Mouse (Mus musculus) CD4-positive, CD25-positive, alpha-beta regulatory T cell, adult 4 months (primary cell): ENCODE measurements around the gene Tnrc6c. TPM values are rescaled to one million over a fixed set of nuclear protein-coding genes. Genes with fewer than 3 reads are reported as not detected.

Experiments used
- ATAC-seq: one replicate; pipeline ENCODE4 v1.8.0; 2017
- polyA plus RNA-seq, 2 experiments: library from polyadenylated mRNA; unstranded; fragments of 100-300 nt; shearing (Covaris generic); gene quantifications; one replicate each; pipeline ENCODE4 v1.2.1; 2017

Gene Tnrc6c
- polyA plus RNA-seq, 2 experiments from 2014 or later: 19.6 to 21.4 TPM

DNA sequence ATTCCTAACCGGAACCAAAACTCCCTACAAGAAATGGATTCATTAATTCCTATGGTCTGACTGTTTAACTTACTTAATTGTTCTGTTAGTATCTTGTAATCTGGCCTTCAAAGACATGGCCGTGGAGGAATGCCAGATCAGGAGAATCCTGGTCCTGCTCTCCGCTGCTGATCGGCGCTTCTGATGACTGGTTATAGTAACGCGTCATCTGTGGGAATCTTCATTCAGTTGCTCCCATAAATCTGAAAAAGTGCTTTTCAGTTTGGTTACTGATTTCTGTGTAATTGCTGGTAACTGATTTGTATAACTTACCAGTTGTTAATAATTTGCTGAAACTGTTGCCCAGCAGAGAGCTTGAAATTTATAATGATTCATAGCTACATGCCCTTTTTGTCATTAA lies 77.4 kb downstream of the Tnrc6c start:
- no peak for ATAC-seq

DNA sequence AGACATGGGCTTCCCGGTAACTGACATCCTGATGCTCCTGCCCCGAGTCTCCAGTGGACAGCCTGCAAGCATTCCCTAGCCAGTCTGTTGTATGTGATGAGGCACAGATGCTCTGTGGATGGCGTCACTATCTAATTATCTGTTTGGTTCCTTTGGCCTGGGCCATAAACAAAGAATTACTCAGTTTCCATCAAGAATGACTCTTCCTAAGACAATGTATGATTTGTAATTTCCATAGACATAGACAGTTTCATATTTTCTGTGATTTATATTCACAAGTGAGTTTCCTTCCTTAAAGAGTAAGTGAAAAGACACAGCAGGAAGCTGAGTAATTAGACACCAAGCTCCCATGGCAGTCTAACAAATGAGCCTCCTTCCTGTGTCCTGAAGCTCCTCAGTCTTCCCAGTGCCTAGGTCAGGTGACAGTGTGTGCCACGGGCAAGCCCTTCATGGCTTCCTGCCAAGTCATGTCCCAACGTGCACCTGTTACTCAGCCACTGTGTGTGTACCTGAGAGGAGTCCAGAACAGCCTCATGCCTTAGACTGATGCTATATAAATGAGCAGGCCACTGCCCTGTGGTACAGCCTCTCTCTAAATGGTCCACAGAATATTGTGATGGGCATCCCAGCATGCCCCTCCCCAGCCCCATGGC lies 82.1 kb downstream of the Tnrc6c start:
- no peak for ATAC-seq

DNA sequence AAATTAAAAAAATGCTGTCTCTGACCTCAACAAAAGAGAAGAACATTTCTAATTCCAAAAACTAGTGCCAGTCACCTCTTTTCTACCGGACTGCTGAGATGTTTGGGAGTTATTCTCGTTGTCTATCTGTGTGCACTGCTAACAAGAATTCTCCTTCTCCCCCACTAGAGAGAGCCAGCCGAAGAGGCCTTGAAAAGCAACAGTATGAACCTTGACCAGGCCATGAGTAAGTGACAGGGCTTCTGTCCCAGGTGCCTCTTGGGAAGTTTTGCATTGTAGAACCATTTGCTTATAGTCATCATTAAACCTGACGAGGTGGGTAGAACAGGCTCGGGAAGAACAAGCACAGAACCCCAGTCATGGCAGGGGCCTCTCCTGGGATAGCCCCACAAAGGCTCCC lies 84.0 kb downstream of the Tnrc6c start:
- ATAC-seq: no peak

DNA sequence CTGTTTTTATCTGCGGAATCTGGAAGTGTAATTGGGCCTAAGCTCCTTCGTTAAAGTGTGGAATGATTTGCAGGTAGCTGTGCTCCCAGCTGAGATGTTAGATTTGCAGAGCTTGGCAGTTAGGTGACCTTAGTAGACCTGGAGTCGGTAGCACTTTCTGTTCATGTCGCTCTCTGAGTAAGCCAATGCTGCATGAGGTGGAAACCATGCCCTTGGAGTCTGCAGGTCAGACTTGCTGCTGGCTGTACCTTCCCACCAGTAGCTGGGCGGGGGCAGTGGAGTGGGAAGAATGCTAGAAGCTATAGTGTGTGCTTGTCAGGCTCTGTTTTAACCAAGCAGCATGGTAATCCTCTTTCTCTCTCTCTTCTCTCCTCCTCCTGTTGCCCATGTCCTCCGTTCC lies 87.0 kb downstream of the Tnrc6c start:
- no peak for ATAC-seq

DNA sequence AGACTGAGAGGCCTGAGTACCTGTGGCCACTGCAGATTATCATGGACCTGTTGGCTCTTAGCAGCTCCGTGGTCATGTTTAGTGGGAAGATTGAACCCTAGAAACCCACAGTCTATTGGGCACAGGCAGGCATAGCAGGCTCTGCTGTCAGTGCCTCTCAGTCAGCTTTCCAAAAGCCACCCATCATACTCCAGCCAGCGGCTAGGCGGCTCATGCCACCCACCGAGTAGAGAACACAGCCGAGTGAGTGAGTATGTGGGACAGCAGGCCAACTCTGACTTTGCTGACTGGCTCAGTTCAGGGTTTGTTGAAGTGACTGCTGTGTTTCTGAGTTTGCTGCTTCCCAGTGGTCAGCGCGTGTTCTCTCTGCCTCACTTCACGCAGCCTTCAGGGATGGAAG lies 88.2 kb downstream of the Tnrc6c start:
- no peak for ATAC-seq

DNA sequence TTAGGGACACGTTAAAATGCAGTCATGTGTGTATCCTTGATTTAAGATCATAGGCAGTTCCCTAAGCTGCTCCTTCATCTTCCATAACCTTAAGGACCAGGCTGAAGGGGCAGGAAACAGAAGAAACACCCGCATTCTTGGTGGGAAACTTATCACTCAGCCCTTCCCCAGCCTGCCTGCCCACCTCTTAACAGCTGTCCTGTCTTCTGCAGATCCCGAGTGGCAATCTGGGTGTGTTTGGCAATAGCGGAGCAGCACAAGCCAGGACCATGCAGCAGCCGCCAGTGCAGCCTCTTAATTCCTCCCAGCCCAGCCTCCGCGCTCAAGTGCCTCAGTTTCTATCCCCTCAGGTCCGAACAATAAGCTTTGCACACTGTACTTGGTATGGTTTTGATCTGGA lies 88.6 kb downstream of the Tnrc6c start:
- no peak for ATAC-seq

DNA sequence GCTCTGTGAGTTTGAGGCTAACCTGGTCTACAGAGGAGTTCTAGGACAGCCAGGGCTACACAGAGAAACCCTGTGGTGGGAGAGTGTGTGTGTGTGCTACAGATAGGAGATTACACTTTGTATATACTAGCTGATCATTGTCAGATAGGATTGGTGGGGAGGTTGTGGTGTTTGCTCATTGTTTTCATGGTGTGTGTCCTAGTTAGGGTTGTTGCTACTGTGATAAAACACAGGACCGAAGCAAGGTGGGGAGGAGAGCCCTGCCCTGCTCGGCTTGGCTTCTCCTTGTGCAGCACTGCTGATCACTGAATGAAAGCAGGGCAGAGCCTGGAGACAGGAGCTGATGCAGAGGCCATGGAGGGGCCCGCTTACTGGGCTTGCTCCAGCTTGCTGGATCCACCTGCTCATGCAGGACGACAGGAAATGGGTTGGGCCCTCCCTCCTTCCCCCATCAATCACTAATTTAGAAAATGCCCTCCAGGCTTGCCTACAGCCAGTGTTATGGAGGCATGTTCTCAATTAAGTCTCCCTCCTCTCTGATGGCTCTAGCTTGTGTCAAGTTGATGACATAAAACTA lies 89.5 kb downstream of the Tnrc6c start:
- no peak for ATAC-seq

DNA sequence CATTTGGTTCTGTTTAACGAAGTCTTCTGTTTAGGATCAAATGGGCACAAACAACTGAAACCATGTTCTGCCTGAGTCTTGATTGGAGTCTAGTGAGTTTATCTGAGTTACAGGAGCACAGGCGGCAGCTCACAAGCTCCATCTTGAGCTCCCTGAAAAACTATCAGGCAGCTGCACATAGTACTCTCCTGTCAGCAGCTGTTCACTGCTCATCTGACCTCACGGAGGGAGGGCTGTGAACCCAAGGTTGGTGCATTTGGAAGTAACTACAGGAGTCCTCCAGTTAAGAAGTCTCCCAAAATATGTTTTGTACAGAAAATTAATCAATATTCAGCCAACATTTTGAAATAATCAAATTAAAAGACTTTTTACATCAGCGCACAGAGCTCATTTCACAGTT lies 94.5 kb downstream of the Tnrc6c start:
- no peak for ATAC-seq

DNA sequence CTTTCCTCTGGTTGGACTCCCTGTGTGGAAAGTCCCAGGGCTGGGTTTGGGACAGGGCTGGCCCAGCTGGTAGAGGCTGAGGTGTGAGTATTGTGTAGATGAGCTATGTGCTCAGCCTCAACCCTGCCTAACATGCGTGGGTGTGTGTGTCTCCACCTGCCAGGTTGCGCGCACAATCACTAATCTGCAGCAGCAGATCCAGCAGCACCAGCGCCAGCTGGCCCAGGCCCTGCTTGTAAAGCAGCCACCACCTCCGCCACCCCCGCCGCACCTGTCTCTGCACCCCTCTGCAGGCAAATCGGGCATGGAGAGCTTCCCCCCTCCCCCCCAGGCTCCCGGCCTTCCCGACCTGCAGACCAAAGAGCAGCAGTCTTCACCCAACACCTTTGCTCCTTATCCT lies 95.3 kb downstream of the Tnrc6c start:
- ATAC-seq: no peak

DNA sequence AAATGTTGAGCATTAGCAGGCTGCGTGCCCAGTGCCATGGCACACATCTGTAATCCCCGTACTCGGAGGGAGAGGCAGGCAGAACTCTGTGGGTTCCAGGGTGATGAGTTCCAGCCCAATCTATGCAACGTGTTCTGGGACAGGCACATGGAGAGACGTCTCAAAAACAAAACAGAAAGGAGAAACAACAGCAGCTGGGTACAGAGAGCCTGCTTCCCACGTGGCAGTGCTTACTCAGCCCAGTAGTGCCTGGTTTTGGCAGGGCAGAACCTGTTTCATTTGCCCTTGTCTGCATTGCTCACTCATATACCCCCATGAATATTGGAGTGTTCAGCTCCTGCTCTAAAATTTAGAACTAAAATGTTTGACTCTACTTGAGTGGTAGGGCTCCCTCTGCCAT lies 97.5 kb downstream of the Tnrc6c start:
- no peak for ATAC-seq

DNA sequence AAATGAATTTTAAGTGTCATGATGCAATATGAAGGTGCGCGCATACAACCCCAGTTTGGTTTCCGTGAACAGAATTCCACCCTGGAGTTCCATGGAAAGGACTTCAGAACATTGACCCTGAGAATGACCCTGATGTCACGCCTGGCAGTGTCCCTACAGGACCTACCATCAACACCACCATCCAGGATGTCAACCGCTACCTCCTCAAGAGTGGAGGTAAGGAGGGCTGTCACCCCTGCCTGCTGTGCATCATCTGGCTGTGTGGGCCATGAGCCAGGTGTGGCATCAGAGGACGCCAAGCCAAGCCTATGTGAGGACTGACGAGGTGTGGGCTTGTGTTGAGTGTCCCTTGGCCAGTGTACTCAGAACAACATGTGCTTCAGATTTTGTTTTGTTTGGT lies 101.8 kb downstream of the Tnrc6c start:
- no peak for ATAC-seq

DNA sequence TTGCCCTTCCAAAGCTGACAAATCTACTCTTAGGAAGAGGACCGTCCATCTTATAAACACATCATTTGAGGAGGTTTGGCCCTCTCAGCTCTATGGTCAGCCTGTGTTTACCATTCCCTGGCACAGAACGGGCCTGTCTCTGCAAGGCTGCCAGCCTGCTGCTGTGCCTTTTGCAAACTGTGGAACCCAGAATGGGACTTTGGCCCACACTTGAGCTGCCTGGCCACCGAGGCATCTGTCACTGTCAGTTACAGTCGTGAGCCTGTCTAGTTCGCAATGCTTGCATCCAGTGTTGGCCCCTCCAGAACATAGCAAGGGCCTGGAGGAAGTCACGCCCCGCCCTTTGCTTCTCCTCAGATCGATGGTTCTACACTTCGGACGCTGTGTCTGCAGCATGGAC lies 105.2 kb downstream of the Tnrc6c start:
- ATAC-seq: no peak

DNA sequence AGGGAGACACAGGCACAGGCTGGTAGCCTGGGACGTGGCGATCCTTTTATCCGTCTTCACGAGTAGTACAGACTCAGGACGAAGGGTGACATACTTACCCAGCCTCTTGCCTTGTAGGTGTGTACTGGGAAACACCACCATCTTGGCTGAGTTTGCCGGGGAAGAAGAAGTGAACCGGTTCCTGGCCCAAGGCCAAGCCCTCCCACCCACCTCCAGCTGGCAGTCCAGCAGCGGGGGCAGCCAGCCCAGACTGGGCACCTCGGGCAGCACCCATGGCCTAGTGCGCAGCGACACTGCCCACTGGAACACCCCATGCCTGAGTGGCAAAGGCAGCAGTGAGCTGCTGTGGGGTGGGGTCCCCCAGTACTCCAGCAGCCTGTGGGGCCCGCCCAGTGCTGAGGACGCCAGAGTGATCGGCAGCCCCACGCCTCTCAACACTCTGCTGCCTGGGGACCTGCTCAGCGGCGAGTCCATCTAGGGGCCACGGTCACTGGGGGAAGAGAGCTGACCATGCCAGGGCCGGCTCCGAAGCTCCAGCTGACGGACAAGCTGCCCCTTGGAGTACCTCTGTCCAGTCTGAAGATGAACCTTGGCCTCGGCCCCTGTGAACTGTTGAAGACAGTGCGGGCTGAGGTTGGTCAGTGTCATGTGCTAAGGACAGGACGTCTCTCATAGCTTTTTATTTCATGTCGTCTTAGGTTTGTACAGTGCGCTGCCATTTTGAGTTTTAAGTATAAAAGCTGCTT lies 106.5 kb downstream of the Tnrc6c start:
- no peak for ATAC-seq

DNA sequence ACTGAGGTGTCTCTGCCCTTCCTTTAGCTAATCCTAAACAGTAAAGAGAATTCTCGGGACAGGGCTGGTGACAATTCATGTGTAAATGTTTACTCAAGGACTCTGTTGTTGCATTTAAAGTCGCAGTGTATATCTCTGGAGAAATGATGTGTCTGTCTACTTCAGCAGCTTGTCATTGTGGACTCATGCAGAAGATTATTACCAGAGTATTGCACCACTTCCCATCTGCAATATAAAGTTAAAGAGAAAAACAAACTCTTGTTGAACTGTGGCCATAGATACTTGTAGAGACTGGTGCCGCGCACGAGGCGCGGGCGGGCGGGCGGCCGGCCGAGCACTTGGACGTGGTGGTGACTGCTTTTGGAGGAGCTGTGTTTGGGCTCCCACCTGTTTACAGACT lies 107.7 kb downstream of the Tnrc6c start:
- ATAC-seq: no peak

DNA sequence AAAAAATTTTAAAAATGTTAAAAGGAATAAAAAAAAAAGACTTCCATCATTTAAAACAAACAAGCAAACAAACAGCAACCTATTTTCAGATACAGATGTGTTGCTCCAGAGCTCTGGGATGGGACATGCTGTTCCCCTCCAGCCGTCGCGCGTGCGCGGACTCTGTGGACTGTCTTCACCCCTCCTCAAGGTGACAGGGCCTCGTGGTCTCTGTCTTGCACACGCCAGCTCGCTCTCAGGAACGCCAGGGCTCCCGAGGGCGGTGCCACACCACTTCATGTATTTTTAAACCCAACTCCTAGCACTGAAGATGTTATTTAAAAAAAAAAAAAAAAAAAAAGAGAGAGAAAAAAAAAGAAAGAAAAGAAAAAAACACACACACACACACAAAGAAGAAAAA lies 108.2 kb downstream of the Tnrc6c start:
- ATAC-seq: no peak

DNA sequence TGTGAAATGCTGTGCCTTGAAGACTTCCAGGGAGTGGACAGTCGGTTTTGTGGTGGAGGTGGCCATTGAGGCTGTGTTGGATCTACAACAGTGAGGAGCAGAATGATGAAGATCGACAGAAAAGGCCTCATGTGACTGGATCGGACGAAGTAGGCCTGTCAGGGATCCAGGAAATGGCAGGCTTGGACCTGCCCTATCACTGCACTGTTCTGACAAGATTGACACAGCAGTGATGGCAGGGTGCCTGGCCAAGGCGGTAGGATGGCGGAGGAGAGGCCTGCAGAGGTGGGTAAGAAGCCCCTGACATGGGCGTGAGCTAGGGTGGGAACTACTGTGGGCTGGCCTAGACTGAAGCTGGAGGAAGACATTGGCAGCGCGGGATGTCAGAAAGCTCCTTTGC lies 110.2 kb downstream of the Tnrc6c start:
- peak; percentile 23 for ATAC-seq

DNA sequence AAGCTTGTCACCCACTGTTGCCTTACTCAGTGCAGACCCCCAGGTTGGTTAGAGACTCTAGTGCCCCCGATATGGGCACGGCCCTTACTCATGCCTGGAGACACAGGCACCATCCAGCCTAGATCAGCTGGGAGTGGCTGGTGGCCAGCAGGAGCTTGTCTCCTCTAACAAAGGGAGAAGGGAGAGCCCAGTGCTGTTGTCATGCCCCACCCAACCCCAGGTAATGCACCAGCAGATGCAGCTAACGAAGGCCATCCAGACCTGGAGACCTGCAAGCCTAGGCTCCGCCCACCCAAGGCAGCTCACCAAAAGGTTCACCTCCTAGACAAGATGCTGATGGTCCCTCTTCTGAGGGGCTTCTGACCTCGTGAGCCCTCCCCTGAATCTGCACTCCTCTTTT lies 111.3 kb downstream of the Tnrc6c start:
- ATAC-seq: no peak

DNA sequence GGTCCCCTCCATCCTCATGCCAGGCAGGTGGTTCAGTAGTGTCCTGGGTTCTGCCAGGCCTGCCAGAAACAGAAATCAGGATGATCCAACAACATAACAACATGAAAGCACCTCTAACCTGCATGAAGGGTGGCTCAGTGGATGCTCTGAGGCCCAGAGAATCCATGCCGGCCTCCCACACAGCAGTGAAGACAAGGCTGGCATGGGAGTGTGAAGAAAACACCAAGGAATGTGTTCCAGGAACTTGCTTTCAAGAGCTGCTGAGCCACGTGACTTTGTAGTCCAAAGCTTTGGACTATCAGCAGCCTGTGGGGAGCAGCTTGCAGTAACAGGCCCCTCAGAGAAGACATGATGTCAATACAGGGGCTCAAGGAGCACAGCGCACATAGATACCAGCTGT lies 112.2 kb downstream of the Tnrc6c start:
- ATAC-seq: no peak

DNA sequence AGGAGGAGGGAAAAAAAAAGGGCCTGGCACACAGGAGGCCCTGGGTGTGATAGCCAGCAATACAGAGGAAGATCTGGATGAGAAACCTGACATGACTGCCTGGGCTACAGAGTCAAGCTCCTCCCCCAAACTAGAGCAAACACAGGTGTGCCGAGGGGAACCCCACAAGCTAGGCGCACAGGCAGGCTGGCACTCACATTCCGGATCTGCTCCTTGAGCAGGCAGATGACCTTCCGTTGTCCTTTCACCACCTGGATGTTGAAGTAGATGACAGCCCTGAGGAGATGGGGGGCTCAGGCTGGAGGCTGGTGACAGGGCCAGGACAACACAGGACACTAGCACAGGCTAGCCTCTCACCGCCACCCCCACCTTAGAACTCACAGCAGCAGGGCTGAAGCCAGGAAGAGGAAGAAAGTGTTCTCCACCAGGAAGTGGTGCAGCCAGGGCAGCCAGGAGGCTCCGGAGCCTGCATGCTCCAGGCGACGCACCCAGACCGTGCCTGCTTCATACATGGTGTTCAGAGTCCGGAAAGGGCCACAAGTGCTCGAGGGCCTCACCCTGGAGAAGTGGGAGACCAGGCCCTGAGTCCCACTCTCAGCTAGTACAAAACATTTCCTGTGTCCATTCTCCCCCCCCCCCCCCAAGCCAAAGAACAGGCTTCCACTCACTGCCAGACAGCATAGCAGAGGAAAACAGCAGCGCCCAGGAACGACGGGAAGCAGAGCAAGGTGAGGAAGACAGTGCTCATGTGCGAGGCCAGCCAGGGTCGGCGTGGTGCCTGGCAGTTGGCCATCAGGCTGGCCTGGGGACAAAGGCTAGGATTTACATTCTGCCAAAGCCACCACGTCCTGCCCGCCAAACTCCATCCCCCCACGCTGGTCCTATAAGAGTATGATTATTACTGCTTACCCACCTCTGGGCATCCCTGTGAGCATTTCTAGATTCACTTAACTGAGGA lies 114.9 kb downstream of the Tnrc6c start:
- no peak for ATAC-seq

DNA sequence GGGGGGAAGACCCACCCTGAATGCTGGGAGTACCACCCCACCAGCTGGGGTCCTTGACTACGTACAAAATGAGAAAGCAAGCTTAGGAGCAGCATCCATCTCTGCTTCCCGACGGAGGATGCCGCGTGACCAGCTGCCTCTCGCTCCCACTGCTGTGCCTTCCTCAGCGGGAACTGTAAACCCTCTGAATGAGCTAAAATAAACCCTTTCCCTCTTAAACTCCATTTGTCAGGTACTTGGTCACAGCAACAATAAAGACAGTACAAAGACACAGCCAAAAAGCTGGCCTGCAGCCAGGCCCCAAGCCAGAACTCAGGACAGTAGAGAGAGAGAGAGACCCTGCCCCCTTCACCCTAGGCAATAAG lies 115.6 kb downstream of the Tnrc6c start:
- ATAC-seq: no peak

DNA sequence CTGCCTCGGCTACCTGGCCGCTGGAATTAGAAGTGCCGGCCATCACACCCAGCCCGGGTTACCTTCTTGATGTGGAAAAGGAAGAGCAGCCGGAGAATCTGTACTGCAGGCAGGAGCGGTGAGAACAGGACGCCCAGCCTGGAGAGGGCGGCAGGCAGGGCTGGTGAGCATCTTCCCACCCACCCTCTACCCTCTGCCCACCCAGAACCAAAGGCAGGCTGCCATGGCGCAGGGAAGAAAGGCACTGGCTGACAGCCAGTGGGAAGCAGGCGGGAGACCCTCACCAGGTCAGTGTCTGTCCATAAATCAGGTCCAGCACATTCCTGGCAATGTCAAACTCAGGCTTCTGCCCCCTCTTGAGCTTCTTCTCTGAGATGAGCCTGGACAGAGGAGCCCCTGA lies 116.3 kb downstream of the Tnrc6c start:
- no peak for ATAC-seq

DNA sequence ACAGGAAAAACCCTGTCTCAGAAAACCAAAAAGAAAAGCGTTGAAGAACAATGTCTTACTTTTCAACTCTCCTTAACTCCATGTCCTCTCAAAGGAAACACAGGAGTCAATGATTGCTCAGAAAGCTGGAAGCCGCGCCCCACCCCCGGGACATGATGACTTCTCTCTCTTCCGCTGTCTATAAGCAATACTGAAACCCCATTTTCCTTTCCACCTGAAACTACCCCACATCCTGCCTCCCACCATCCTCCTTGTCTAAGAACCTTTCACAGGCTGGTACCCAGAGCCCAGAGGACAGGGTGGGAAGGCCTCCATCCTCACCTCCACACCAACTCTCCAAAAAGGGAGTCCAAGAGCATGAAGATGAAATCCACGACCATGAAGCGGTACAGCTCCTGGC lies 118.3 kb downstream of the Tnrc6c start:
- peak; percentile 78 for ATAC-seq

DNA sequence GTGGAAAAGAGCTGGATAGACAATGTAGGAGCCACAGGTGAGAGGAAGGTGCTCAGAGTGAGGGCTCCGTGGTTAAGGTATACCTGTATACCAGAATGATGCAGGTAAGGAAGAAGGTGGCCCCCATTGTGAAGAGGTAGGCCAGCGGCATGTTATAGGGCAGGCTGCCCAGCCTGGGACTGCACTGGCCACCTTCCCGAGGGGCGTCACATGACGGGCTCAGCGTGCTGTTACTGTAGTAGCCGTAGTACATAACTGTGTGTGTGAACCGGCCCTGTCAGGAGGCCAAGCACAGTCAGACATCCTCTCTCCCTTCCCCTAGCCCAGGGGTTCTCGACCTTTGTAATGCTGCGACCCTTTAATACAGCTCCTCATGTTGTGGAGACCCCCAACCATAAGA lies 120.8 kb downstream of the Tnrc6c start:
- no peak for ATAC-seq
